Mouse (Mus musculus): ENCODE measurements around the gene Zfp28. TPM values are rescaled to one million over a fixed set of nuclear protein-coding genes. Genes with fewer than 3 reads are reported as not detected.
A peak's percentile ranks its signal among the peaks of the same experiment; 100 is the strongest.

Gene Zfp28
- polyA plus RNA-seq, 1 experiment from 2014 or later = 7.6 TPM

GRCm38 (mm10) chr7:6414626-6415441 lies 31.7 kb downstream of the Zfp28 start:
- 0 out of 2 replicates have a peak, but pooled peaks cover 4% of the 10 kb centered on the region for H3K27me3 ChIP-seq (replicated peaks)
- ATAC-seq (ENCODE audit: insufficient read depth, low FRiP score, low read depth) = peak; percentile 10; the same call in 1 of the 2 replicates
- 10% methylated on average over 22 of the region's 22 CpGs for WGBS
- H3K4me2 ChIP-seq = no peak overlapping the region
- no peak overlapping the region for H3K9ac ChIP-seq
- no peaks in the 10 kb centered on the region for H3K9me3 ChIP-seq
- no peaks in the 10 kb centered on the region for H3K4me1 ChIP-seq
- H3K4me3 ChIP-seq (replicated peaks) = no peak overlapping the region
- H3K36me3 ChIP-seq = no peaks in the 10 kb centered on the region
- H3K27ac ChIP-seq = no peak overlapping the region

- Histone ChIP-seq H3K36me3 (no peaks in the 10 kb centered on the region), H3K27ac (no peak overlapping the region), H3K27me3 (replicated peaks) (0 out of 2 replicates have a peak, but pooled peaks cover 4% of the 10 kb centered on the region), H3K4me3 (replicated peaks) (no peak overlapping the region), H3K4me1 (no peaks in the 10 kb centered on the region), H3K9ac (no peak overlapping the region), H3K4me2 (no peak overlapping the region), H3K9me3 (no peaks in the 10 kb centered on the region)
- no peak for ATAC-seq (ENCODE audit: insufficient read depth, low FRiP score, low read depth)
- 28% methylated on average over 8 of the region's 8 CpGs for WGBS
Observed at GRCm38 (mm10) chr7:6415442-6415787, 32.3 kb downstream of the Zfp28 start.

- H3K9ac ChIP-seq = no peak overlapping the region
- 0 out of 2 replicates have a peak, but pooled peaks cover 4% of the 10 kb centered on the region for H3K27me3 ChIP-seq (replicated peaks)
- H3K36me3 ChIP-seq = no peaks in the 10 kb centered on the region
- H3K27ac ChIP-seq = no peak overlapping the region
- no peak overlapping the region for H3K4me3 ChIP-seq (replicated peaks)
- no peak overlapping the region for H3K4me2 ChIP-seq
- no peaks in the 10 kb centered on the region for H3K9me3 ChIP-seq
- H3K4me1 ChIP-seq = no peaks in the 10 kb centered on the region
- no peak for ATAC-seq (ENCODE audit: insufficient read depth, low FRiP score, low read depth)
- WGBS = 68% methylated on average over 6 of the region's 6 CpGs
Observed at GRCm38 (mm10) chr7:6419894-6420293, 36.8 kb downstream of the Zfp28 start.

GRCm38 (mm10) chr7:6429381-6429780 lies 46.3 kb downstream of the Zfp28 start:
- no peak for ATAC-seq (ENCODE audit: insufficient read depth, low FRiP score, low read depth)
- no peak overlapping the region for H3K27ac ChIP-seq
- WGBS = 84% methylated on average over 3 of the region's 3 CpGs

GRCm38 (mm10) chr7:6430342-6430741 lies 47.2 kb downstream of the Zfp28 start:
- H3K4me1 ChIP-seq = no peaks in the 10 kb centered on the region
- ATAC-seq (ENCODE audit: insufficient read depth, low FRiP score, low read depth) = no peak
- H3K9me3 ChIP-seq = no peaks in the 10 kb centered on the region
- H3K36me3 ChIP-seq = no peaks in the 10 kb centered on the region
- H3K9ac ChIP-seq = no peak overlapping the region
- H3K27me3 ChIP-seq (replicated peaks) = no peaks in the 10 kb centered on the region
- H3K4me2 ChIP-seq = no peak overlapping the region
- no peak overlapping the region for H3K4me3 ChIP-seq (replicated peaks)
- H3K27ac ChIP-seq = no peak overlapping the region
- 39% methylated on average over 2 of the region's 2 CpGs for WGBS

More at GRCm38 (mm10) chr7:6429381-6429780, 46.3 kb downstream of the Zfp28 start:
- Histone ChIP-seq H3K9ac (no peak overlapping the region), H3K9me3 (no peaks in the 10 kb centered on the region), H3K4me3 (replicated peaks) (no peak overlapping the region), H3K27me3 (replicated peaks) (no peaks in the 10 kb centered on the region), H3K4me1 (no peaks in the 10 kb centered on the region), H3K4me2 (no peak overlapping the region), H3K36me3 (no peaks in the 10 kb centered on the region)

GRCm38 (mm10) chr7:6438388-6438787 lies 55.3 kb downstream of the Zfp28 start, which contains the start of gene Olfr1344:
Gene Olfr1344, plus strand, starts transcription at chr7:6438688.
- H3K4me2 ChIP-seq = no peak within 1 kb of the TSS
- no peak for ATAC-seq (ENCODE audit: insufficient read depth, low FRiP score, low read depth)
- no peaks in the 10 kb centered on the region for H3K36me3 ChIP-seq
- H3K4me1 ChIP-seq = no peaks in the 10 kb centered on the region
- no peaks in the 10 kb centered on the region for H3K27me3 ChIP-seq (replicated peaks)
- no peak within 1 kb of the TSS for H3K4me3 ChIP-seq (replicated peaks)
- no peaks in the 10 kb centered on the region for H3K9me3 ChIP-seq
- no peak within 1 kb of the TSS for H3K27ac ChIP-seq
- 75% methylated on average over 3 of the region's 3 CpGs for WGBS
- H3K9ac ChIP-seq = no peak within 1 kb of the TSS

GRCm38 (mm10) chr7:6441173-6441572 lies 58.1 kb downstream of the Zfp28 start:
- Histone ChIP-seq H3K27ac (no peak overlapping the region), H3K27me3 (replicated peaks) (no peaks in the 10 kb centered on the region), H3K4me1 (no peaks in the 10 kb centered on the region), H3K36me3 (no peaks in the 10 kb centered on the region), H3K4me2 (no peak overlapping the region), H3K4me3 (replicated peaks) (no peak overlapping the region), H3K9me3 (no peaks in the 10 kb centered on the region), H3K9ac (no peak overlapping the region)
- ATAC-seq (ENCODE audit: insufficient read depth, low FRiP score, low read depth) = no peak
- 52% methylated on average over 2 of the region's 2 CpGs for WGBS

Other genes with a start within 250 kb of the Zfp28 start
- 26.0 and 28.1 TPM in 2 replicates for gene Zfp787, start 227.3 kb upstream of the Zfp28 start, polyA plus RNA-seq (2015; fragmentation: Nextera tagmentation; extraction: Ambion mirVana)
- 46.8 and 49.6 TPM in 2 replicates for gene Zfp444, start 211.1 kb upstream of the Zfp28 start, polyA plus RNA-seq (2015; fragmentation: Nextera tagmentation; extraction: Ambion mirVana)
- gene Galp, start 186.2 kb upstream of the Zfp28 start, polyA plus RNA-seq (2015; fragmentation: Nextera tagmentation; extraction: Ambion mirVana) = not detected in 2 replicates
- not detected in 2 replicates for gene Zscan5b, start 161.0 kb upstream of the Zfp28 start, polyA plus RNA-seq (2015; fragmentation: Nextera tagmentation; extraction: Ambion mirVana)
- gene Epp13, start 130.6 kb upstream of the Zfp28 start, polyA plus RNA-seq (2015; fragmentation: Nextera tagmentation; extraction: Ambion mirVana) = not detected in 2 replicates
- gene Zfp667, start 96.7 kb upstream of the Zfp28 start, polyA plus RNA-seq (2015; fragmentation: Nextera tagmentation; extraction: Ambion mirVana) = 8.1 and 9.3 TPM in 2 replicates
- gene Zfp583, start 52.0 kb upstream of the Zfp28 start, polyA plus RNA-seq (2015; fragmentation: Nextera tagmentation; extraction: Ambion mirVana) = 4.5 and 4.8 TPM in 2 replicates
- gene Gm3854, start 39.5 kb upstream of the Zfp28 start, polyA plus RNA-seq (2015; fragmentation: Nextera tagmentation; extraction: Ambion mirVana) = 1.6 and 2.7 TPM in 2 replicates
- 1.6 and 1.9 TPM in 2 replicates for gene Zfp78, start 20.0 kb upstream of the Zfp28 start, polyA plus RNA-seq (2015; fragmentation: Nextera tagmentation; extraction: Ambion mirVana)
- gene Smim17, start 15.4 kb downstream of the Zfp28 start, polyA plus RNA-seq (2015; fragmentation: Nextera tagmentation; extraction: Ambion mirVana) = 0.23 and 0.26 TPM in 2 replicates
- not detected in 2 replicates for gene Gm20715, start 27.0 kb downstream of the Zfp28 start, polyA plus RNA-seq (2015; fragmentation: Nextera tagmentation; extraction: Ambion mirVana)
- gene Olfr1344, start 55.4 kb downstream of the Zfp28 start, polyA plus RNA-seq (2015; fragmentation: Nextera tagmentation; extraction: Ambion mirVana) = not detected in 2 replicates
- not detected in 2 replicates for gene Olfr1336, start 72.9 kb downstream of the Zfp28 start, polyA plus RNA-seq (2015; fragmentation: Nextera tagmentation; extraction: Ambion mirVana)
- gene Olfr1346, start 83.8 kb downstream of the Zfp28 start, polyA plus RNA-seq (2015; fragmentation: Nextera tagmentation; extraction: Ambion mirVana) = not detected in 2 replicates
- gene Olfr5, start 103.6 kb downstream of the Zfp28 start, polyA plus RNA-seq (2015; fragmentation: Nextera tagmentation; extraction: Ambion mirVana) = not detected in 2 replicates
- not detected in 2 replicates for gene Olfr1347, start 116.5 kb downstream of the Zfp28 start, polyA plus RNA-seq (2015; fragmentation: Nextera tagmentation; extraction: Ambion mirVana)
- gene Olfr1348, start 125.5 kb downstream of the Zfp28 start, polyA plus RNA-seq (2015; fragmentation: Nextera tagmentation; extraction: Ambion mirVana) = not detected in 2 replicates
- gene Olfr1349, start 139.7 kb downstream of the Zfp28 start, polyA plus RNA-seq (2015; fragmentation: Nextera tagmentation; extraction: Ambion mirVana) = not detected in 2 replicates
- not detected in 2 replicates for gene Olfr1350, start 181.5 kb downstream of the Zfp28 start, polyA plus RNA-seq (2015; fragmentation: Nextera tagmentation; extraction: Ambion mirVana)